Mouse (Mus musculus): ENCODE data around the gene Txnrd3. TPM values are rescaled to one million over a fixed set of nuclear protein-coding genes. Genes with fewer than 3 reads are reported as not detected.

Txnrd3 gene
- polyA plus RNA-seq, 1 experiment from 2014 or later, result 16.9 TPM

DNA sequence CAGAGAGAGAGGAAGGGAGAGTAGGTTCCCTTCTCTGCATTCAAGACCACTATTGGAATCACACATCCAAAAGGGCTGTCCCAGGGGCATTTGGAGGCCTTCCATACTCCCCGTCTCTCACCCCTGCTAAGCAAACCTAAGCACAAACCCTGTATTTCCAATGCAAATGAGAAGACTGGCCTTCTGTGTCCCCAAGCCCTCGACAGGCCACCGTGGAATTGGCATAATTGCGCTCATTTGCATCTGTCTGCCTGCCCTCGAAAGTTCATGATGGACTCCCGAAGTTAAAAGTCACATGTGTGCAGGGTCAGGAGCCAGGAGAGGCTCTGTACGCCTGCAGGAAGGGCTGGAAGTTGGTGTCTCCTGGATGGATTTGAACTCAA, 28.4 kb upstream of the Txnrd3 start:
- Histone ChIP-seq H3K9me3 (ENCODE audit: low read length) (no peaks in the 10 kb centered on the region), H3K9ac (replicated peaks; ENCODE audit: low read length) (no peak overlapping the region), H3K4me1 (ENCODE audit: insufficient read depth, low read length) (peaks cover 20% of the 10 kb centered on the region), H3K36me3 (ENCODE audit: insufficient read depth, low read length) (no peaks in the 10 kb centered on the region), H3K4me2 (replicated peaks; ENCODE audit: low read depth, low read length) (no peak overlapping the region), H3K4me3 (ENCODE audit: low read length) (no peak overlapping the region), H3K27ac (ENCODE audit: low read length) (peak overlapping the region; percentile 85), H3K27me3 (ENCODE audit: insufficient read depth, low read length) (no peaks in the 10 kb centered on the region)
- no peak for ATAC-seq (ENCODE audit: low FRiP score, low TSS enrichment)
- 40% methylated on average over 7 of the region's 7 CpGs for WGBS

DNA sequence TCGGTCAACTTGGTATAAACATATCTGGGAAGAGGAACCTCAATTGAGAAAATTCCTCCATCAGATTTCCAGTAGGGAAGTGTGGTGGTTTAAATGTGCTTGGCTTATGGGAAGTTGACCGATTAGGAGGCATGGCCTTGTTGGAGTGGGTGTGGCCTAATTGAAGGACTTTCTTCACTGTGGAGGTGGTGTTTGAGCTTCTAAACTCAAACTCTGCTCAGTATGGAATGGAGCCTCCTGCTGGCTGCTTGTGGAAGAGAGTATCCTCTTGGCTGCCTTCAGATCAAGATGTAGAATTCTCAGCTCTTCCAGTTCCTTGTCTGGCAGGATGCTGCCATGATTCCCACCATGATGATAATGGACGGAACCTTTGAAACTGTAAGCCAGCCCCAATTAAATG, 21.1 kb upstream of the Txnrd3 start:
- H3K4me3 ChIP-seq (ENCODE audit: low read length), result no peak overlapping the region
- no peak overlapping the region for H3K27ac ChIP-seq (ENCODE audit: low read length)
- no peaks in the 10 kb centered on the region for H3K9me3 ChIP-seq (ENCODE audit: low read length)
- WGBS, result 85% methylated on average over 3 of the region's 3 CpGs
- ATAC-seq (ENCODE audit: low FRiP score, low TSS enrichment), result no peak
- no peaks in the 10 kb centered on the region for H3K4me1 ChIP-seq (ENCODE audit: insufficient read depth, low read length)
- H3K9ac ChIP-seq (replicated peaks; ENCODE audit: low read length), result no peak overlapping the region
- H3K4me2 ChIP-seq (replicated peaks; ENCODE audit: low read depth, low read length), result no peak overlapping the region
- H3K36me3 ChIP-seq (ENCODE audit: insufficient read depth, low read length), result no peaks in the 10 kb centered on the region
- H3K27me3 ChIP-seq (ENCODE audit: insufficient read depth, low read length), result no peaks in the 10 kb centered on the region

DNA sequence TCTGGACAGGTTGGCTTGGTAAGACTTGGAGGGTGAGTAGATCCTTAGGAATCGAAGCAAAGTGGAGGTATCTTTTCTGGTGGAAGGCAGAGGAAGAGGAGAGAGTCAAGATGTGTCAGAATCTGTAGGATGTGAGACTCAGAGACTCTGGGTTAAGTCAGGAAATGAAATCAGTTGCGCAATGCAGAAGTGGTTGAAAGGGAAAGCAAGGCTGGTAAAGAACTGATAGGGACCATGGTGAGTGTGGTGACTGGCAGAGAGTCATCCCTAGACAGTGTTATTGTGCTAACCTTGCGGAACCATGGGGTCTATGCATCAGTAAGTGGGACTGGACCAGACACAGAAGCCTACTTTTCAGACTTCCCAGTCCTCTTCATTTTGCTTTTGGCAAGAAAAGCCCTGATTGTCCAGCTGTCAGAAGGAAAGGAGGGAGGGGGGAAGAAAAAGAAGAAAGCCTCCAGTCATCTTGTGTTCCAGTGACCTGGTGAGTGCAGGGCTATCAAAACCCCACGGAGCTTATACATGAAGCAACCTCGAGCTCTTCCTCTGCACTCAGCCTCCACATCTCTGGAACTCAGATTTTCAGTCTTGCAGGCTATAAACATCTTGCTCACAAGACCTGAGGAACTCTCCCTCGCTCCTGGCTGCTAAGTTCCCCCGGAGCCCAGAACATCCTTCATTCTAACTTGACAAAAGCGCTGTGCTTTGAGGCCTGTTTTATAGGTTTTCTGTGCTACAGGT, 15.6 kb upstream of the Txnrd3 start:
- Histone ChIP-seq H3K9ac (replicated peaks; ENCODE audit: low read length) (no peak overlapping the region), H3K4me1 (ENCODE audit: insufficient read depth, low read length) (0 out of 2 replicates have a peak, but pooled peaks cover 3% of the 10 kb centered on the region), H3K4me3 (ENCODE audit: low read length) (no peak overlapping the region), H3K9me3 (ENCODE audit: low read length) (no peaks in the 10 kb centered on the region), H3K4me2 (replicated peaks; ENCODE audit: low read depth, low read length) (no peak overlapping the region), H3K36me3 (ENCODE audit: insufficient read depth, low read length) (no peaks in the 10 kb centered on the region), H3K27ac (ENCODE audit: low read length) (no peak overlapping the region), H3K27me3 (ENCODE audit: insufficient read depth, low read length) (no peaks in the 10 kb centered on the region)
- ATAC-seq (ENCODE audit: low FRiP score, low TSS enrichment), result no peak
- 42% methylated on average over 8 of the region's 8 CpGs for WGBS

DNA sequence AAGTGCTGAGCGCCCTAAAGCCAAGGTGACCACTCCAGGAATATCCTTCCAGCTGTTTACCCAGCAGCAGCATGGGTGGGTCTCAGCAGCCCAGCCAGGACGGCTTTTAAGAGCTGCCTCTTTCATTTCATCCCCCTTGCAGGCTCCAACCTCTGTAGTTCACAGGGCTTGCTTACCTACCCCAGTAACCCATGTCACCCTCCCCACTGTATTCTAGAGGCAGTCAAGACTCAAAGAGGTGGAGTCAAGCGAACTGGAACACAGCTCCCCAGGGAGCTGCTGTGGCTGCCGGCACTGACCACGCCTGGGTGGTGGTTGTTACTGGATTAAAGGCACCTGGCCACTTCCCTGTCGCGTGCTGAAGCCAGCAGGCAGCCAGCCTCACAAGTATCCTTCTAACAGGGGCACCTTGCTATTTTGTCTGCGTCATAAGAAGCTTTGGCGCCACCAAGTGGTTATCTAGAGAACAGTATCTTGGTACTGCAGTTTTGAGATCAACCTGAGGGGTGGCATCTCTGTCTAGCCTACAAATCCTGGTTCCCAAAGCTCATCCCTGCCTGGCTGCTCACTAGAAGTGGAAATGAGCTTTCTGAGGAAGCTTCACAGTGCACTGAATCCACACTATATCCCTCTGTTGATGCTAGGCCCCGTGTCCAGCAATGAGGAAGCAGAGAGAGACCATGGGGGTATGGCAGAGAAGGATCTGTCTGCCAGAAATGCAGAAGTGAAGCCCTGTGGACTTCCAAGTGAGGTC, 11.8 kb upstream of the Txnrd3 start:
- 11% methylated on average over 10 of the region's 10 CpGs for WGBS
- Histone ChIP-seq H3K4me2 (replicated peaks; ENCODE audit: low read depth, low read length) (peak overlapping the region; percentile 22; the same call in 1 of the 2 replicates), H3K9ac (replicated peaks; ENCODE audit: low read length) (0 out of 2 replicates have a peak overlapping the region, but pooled peaks have one; percentile 44), H3K9me3 (ENCODE audit: low read length) (no peaks in the 10 kb centered on the region), H3K36me3 (ENCODE audit: insufficient read depth, low read length) (no peaks in the 10 kb centered on the region), H3K4me3 (ENCODE audit: low read length) (no peak overlapping the region), H3K27ac (ENCODE audit: low read length) (no peak overlapping the region), H3K27me3 (ENCODE audit: insufficient read depth, low read length) (no peaks in the 10 kb centered on the region), H3K4me1 (ENCODE audit: insufficient read depth, low read length) (0 out of 2 replicates have a peak, but pooled peaks cover 3% of the 10 kb centered on the region)
- ATAC-seq (ENCODE audit: low FRiP score, low TSS enrichment), result peak; percentile 83

DNA sequence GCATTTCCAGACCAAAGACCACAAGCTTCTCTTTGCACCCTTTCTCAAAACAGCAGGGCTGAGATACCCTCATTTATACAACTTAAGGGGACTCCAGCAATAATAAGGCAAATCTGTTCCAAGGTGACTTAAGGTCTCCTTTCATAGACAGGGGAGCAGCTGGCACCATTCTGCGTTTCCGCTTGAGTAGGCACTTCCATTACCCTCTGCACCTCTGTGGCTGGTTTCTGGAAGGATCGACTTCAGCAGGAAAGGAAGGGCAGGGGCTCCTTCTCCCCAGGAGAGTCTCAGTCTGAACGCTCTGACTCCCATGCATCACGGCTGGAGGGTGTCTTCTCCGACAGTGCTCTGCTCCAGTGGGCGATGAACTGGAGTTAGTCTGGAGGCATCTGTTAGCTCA, 10.7 kb upstream of the Txnrd3 start:
- ATAC-seq (ENCODE audit: low FRiP score, low TSS enrichment), result no peak
- no peaks in the 10 kb centered on the region for H3K9me3 ChIP-seq (ENCODE audit: low read length)
- 0 out of 2 replicates have a peak, but pooled peaks cover 3% of the 10 kb centered on the region for H3K4me1 ChIP-seq (ENCODE audit: insufficient read depth, low read length)

DNA sequence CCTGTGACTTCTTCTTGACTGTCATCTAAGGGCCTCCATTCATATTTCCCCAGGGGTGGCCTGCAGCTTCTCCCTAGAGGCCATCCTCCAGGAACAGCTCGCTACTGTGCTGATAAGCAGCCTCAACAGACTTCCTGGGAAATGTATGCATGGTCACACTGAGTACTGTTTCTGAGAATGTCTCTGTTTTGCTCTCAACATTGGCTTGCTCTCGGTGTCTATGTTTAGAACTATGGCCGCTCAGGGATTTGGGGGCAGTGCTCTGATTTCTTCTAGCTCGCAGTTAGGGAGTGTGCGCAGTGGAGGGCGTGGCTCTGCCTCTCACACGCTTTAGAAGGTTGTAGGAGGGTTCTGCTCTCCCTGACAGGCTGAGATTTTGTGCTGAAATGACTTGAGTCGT, 9.4 kb upstream of the Txnrd3 start:
- WGBS, result 45% methylated on average over 8 of the region's 8 CpGs
- no peak for ATAC-seq (ENCODE audit: low FRiP score, low TSS enrichment)
- H3K9me3 ChIP-seq (ENCODE audit: low read length), result no peaks in the 10 kb centered on the region
- H3K4me1 ChIP-seq (ENCODE audit: insufficient read depth, low read length), result 0 out of 2 replicates have a peak, but pooled peaks cover 3% of the 10 kb centered on the region
- H3K4me3 ChIP-seq (ENCODE audit: low read length), result no peak overlapping the region
- H3K9ac ChIP-seq (replicated peaks; ENCODE audit: low read length), result no peak overlapping the region
- H3K27ac ChIP-seq (ENCODE audit: low read length), result no peak overlapping the region
- no peaks in the 10 kb centered on the region for H3K36me3 ChIP-seq (ENCODE audit: insufficient read depth, low read length)
- H3K4me2 ChIP-seq (replicated peaks; ENCODE audit: low read depth, low read length), result no peak overlapping the region
- no peaks in the 10 kb centered on the region for H3K27me3 ChIP-seq (ENCODE audit: insufficient read depth, low read length)

More for the DNA sequence above, 10.7 kb upstream of the Txnrd3 start:
- Histone ChIP-seq H3K9ac (replicated peaks; ENCODE audit: low read length) (no peak overlapping the region), H3K4me3 (ENCODE audit: low read length) (no peak overlapping the region), H3K27me3 (ENCODE audit: insufficient read depth, low read length) (no peaks in the 10 kb centered on the region), H3K27ac (ENCODE audit: low read length) (no peak overlapping the region), H3K4me2 (replicated peaks; ENCODE audit: low read depth, low read length) (no peak overlapping the region), H3K36me3 (ENCODE audit: insufficient read depth, low read length) (no peaks in the 10 kb centered on the region)
- WGBS, result 30% methylated on average over 7 of the region's 7 CpGs

DNA sequence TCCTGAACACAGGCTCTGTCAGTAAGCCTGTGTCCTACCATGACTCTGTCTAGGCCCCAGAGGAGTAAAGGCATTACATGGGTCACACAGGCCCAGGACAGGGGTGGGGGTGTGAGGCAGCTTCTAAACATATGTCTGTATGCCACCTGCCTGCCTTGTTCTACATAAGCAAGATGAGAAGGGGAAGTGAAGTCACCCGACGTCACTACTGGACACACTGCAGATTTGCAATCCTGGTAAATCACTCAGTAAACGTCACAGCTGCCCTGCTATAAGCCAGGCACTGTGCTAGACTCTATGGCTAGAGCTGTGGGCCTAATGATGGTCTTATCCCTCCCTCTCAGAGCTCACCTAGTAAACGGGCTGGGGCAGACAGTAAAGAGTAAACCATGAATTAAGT, 5.8 kb upstream of the Txnrd3 start:
- H3K36me3 ChIP-seq (ENCODE audit: insufficient read depth, low read length), result no peaks in the 10 kb centered on the region
- no peaks in the 10 kb centered on the region for H3K9me3 ChIP-seq (ENCODE audit: low read length)
- no peaks in the 10 kb centered on the region for H3K27me3 ChIP-seq (ENCODE audit: insufficient read depth, low read length)
- H3K4me3 ChIP-seq (ENCODE audit: low read length), result no peak overlapping the region
- H3K4me2 ChIP-seq (replicated peaks; ENCODE audit: low read depth, low read length), result no peak overlapping the region
- WGBS, result 68% methylated on average over 4 of the region's 4 CpGs
- ATAC-seq (ENCODE audit: low FRiP score, low TSS enrichment), result no peak
- H3K27ac ChIP-seq (ENCODE audit: low read length), result no peak overlapping the region
- no peak overlapping the region for H3K9ac ChIP-seq (replicated peaks; ENCODE audit: low read length)
- H3K4me1 ChIP-seq (ENCODE audit: insufficient read depth, low read length), result peaks cover under 1% of the 10 kb centered on the region; the same call in 1 of the 2 replicates

DNA sequence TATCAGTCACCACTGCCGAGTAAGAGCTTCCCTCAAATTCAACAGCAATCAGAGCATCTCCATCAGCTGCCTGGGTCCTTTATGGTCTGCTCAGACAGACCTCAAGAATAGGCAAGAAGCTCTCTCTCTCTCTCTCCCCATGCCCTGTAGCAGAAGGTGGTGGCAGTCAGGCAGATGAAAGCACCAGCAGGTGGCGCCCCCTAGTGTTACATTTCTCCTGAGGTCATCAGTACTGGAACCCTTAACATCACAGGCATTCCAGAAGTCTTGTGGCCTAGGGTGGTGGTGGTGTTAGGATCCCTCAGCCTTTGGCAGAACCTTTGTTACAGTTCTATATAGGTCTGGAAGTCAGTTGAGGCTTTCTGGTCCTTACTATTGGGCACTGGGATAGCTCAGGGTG, 4.8 kb upstream of the Txnrd3 start:
- Histone ChIP-seq H3K9ac (replicated peaks; ENCODE audit: low read length) (no peak overlapping the region), H3K4me3 (ENCODE audit: low read length) (no peak overlapping the region), H3K36me3 (ENCODE audit: insufficient read depth, low read length) (no peaks in the 10 kb centered on the region), H3K9me3 (ENCODE audit: low read length) (no peaks in the 10 kb centered on the region), H3K27ac (ENCODE audit: low read length) (no peak overlapping the region), H3K4me2 (replicated peaks; ENCODE audit: low read depth, low read length) (no peak overlapping the region), H3K4me1 (ENCODE audit: insufficient read depth, low read length) (peaks cover 7% of the 10 kb centered on the region; the same call in 1 of the 2 replicates), H3K27me3 (ENCODE audit: insufficient read depth, low read length) (no peaks in the 10 kb centered on the region)
- no peak for ATAC-seq (ENCODE audit: low FRiP score, low TSS enrichment)
- WGBS, result 41% methylated on average over 2 of the region's 2 CpGs

DNA sequence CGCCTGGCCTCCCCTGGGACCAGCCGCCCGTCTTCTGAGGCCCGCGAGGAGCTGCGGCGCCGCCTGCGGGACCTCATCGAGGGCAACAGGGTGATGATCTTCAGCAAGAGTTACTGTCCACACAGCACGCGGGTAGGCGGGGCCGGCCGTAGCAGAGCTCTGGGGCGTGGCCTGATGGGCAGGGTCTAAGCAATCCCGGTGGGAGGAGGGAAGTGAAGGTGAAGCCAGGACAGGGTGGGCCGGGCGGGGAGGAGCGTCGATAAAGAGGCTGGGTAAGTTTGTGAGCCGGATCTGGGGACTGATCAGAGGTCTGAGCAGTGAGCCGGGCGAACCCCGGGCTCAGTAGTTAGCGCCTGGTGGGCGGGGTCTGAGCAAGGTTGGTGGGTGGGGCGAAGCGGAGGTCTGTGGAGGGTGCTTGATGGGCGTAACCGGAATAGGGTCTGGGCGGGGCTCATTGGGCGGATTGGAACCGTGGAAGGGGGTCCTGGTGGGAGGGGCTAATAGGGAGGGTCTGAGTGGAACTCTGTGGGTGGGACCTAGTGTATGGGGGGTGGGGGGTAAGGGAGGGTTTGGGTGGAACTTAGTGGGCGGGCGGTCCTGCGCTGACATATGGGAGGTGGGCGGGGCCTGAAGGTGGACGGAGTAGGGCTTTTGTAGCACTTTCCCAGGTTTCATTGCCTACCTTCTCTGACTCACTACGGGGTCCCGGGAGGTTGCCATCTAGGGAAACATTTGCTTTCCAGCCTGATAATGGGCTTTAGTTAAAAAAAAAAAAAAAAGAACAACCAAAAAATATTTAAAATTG, 685 bp downstream of the Txnrd3 start:
- no peaks in the 10 kb centered on the region for H3K36me3 ChIP-seq (ENCODE audit: insufficient read depth, low read length)
- ATAC-seq (ENCODE audit: low FRiP score, low TSS enrichment), result peak; percentile 96
- WGBS, result 0% methylated on average over 40 of the region's 41 CpGs

More for the DNA sequence above, 685 bp downstream of the Txnrd3 start:
- Histone ChIP-seq H3K9me3 (ENCODE audit: low read length) (no peaks in the 10 kb centered on the region), H3K27ac (ENCODE audit: low read length) (peak overlapping the region; percentile 97), H3K4me2 (replicated peaks; ENCODE audit: low read depth, low read length) (peak overlapping the region; percentile 93), H3K4me3 (ENCODE audit: low read length) (peak overlapping the region; percentile 68), H3K9ac (replicated peaks; ENCODE audit: low read length) (peak overlapping the region; percentile 70), H3K4me1 (ENCODE audit: insufficient read depth, low read length) (peaks cover 7% of the 10 kb centered on the region; the same call in 1 of the 2 replicates), H3K27me3 (ENCODE audit: insufficient read depth, low read length) (no peaks in the 10 kb centered on the region)

All from kidney, embryonic 16.5 days (tissue).